Mouse (Mus musculus) hindbrain, embryonic 15.5 days (tissue): ENCODE data around the gene 4930404N11Rik. TPM values are rescaled to one million over a fixed set of nuclear protein-coding genes. Genes with fewer than 3 reads are reported as not detected.

Source experiments
- ATAC-seq: fragments of 200-750 bp; cut with Nextera tagmentation; 2 replicates; pipeline ENCODE4 v1.8.0; 2017; ENCODE audit warnings: low read depth, moderate number of reproducible peaks, moderate TSS enrichment; ENCODE audit not compliant: low FRiP score
- H3K27ac ChIP-seq: fragments of 300-500 bp; sonication (generic); replicated peaks from 2 replicates; pipeline ENCODE4 v1.5.1; 2015; ENCODE audit warnings: mild to moderate bottlenecking, inconsistent platforms
- H3K27me3 ChIP-seq: fragments of 300-500 bp; sonication (generic); 2 replicates; pipeline ENCODE4 v1.6.1; 2015; ENCODE audit warnings: control low read depth, inconsistent platforms
- H3K36me3 ChIP-seq: fragments of 300-500 bp; sonication (generic); 2 replicates; pipeline ENCODE4 v1.6.1; 2015; ENCODE audit warnings: control low read depth, inconsistent platforms
- H3K4me1 ChIP-seq: fragments of 300-500 bp; sonication (generic); replicated peaks from 2 replicates; pipeline ENCODE4 v1.6.1; 2015; ENCODE audit warnings: control low read depth, inconsistent platforms
- H3K4me2 ChIP-seq: fragments of 300-500 bp; sonication (generic); 2 replicates; pipeline ENCODE4 v1.6.1; 2015; ENCODE audit warnings: moderate library complexity, mild to moderate bottlenecking, inconsistent platforms
- H3K4me3 ChIP-seq: fragments of 300-500 bp; sonication (generic); 2 replicates; pipeline ENCODE4 v1.5.1; 2015; ENCODE audit warnings: mild to moderate bottlenecking, inconsistent platforms
- H3K9ac ChIP-seq: fragments of 300-500 bp; sonication (generic); 2 replicates; pipeline ENCODE4 v1.6.1; 2015; ENCODE audit warnings: inconsistent platforms
- H3K9me3 ChIP-seq: fragments of 300-500 bp; sonication (generic); 2 replicates; pipeline ENCODE4 v1.6.1; 2016; ENCODE audit warnings: control low read depth, inconsistent platforms
- WGBS: fragments of 180-500 bp; shearing (Covaris S2); methylation state at CpG from one replicate; pipeline ENCODE4 v1.1.7; 2015; 5-methylcytosine and 5-hydroxymethylcytosine counted together
- polyA plus RNA-seq: library from polyadenylated mRNA; unstranded; fragments of >200 nt; fragmentation: Nextera tagmentation; extraction: Ambion mirVana; gene quantifications from 2 replicates; pipeline ENCODE4 v1.2.1, GENCODE M21; 2015

Gene 4930404N11Rik
- 1.1 TPM in 2 replicates for polyA plus RNA-seq

- H3K27me3 ChIP-seq = peaks cover 18% of the 10 kb centered on the region
- 16% methylated on average over 12 of the region's 12 CpGs for WGBS
- H3K36me3 ChIP-seq = peaks cover 44% of the 10 kb centered on the region
- no peaks in the 10 kb centered on the region for H3K9me3 ChIP-seq
- H3K4me3 ChIP-seq = peak within 1 kb of the TSS; percentile 21; the same call in 1 of the 2 replicates
- H3K4me2 ChIP-seq = peak within 1 kb of the TSS; percentile 50
- ATAC-seq = no peak
- H3K9ac ChIP-seq = no peak within 1 kb of the TSS
- no peak within 1 kb of the TSS for H3K27ac ChIP-seq
- peaks cover 25% of the 10 kb centered on the region for H3K4me1 ChIP-seq
Measured at GRCm38 (mm10) chr10:81365672-81366476, at the start of gene 4930404N11Rik. TSS of gene 4930404N11Rik (minus strand) at chr10:81365816.

- ATAC-seq = no peak
- Histone ChIP-seq H3K4me3 (no peak overlapping the region), H3K9me3 (no peaks in the 10 kb centered on the region), H3K27me3 (no peaks in the 10 kb centered on the region), H3K4me2 (no peak overlapping the region), H3K36me3 (no peaks in the 10 kb centered on the region), H3K27ac (no peak overlapping the region), H3K9ac (no peak overlapping the region), H3K4me1 (peaks cover 84% of the 10 kb centered on the region)
- WGBS = 80% methylated on average over 5 of the region's 5 CpGs
Measured at GRCm38 (mm10) chr10:81415146-81415545, 49.5 kb upstream of the 4930404N11Rik start.

GRCm38 (mm10) chr10:81414682-81415081 is 49.1 kb upstream of the 4930404N11Rik start:
- no peaks in the 10 kb centered on the region for H3K36me3 ChIP-seq
- no peak overlapping the region for H3K9ac ChIP-seq
- H3K4me3 ChIP-seq = no peak overlapping the region
- H3K27me3 ChIP-seq = no peaks in the 10 kb centered on the region
- H3K9me3 ChIP-seq = no peaks in the 10 kb centered on the region
- H3K4me1 ChIP-seq = peaks cover 88% of the 10 kb centered on the region
- no peak overlapping the region for H3K4me2 ChIP-seq
- H3K27ac ChIP-seq = no peak overlapping the region
- no peak for ATAC-seq

GRCm38 (mm10) chr10:81413310-81414261 is 48.0 kb upstream of the 4930404N11Rik start:
- Histone ChIP-seq H3K36me3 (no peaks in the 10 kb centered on the region), H3K27ac (peak overlapping the region; percentile 23), H3K9me3 (no peaks in the 10 kb centered on the region), H3K9ac (no peak overlapping the region), H3K27me3 (no peaks in the 10 kb centered on the region), H3K4me1 (peaks cover 89% of the 10 kb centered on the region), H3K4me3 (no peak overlapping the region), H3K4me2 (peak overlapping the region; percentile 31)
- no peak for ATAC-seq
- WGBS = 26% methylated on average over 26 of the region's 26 CpGs

GRCm38 (mm10) chr10:81412586-81413309 is 47.1 kb upstream of the 4930404N11Rik start:
- Histone ChIP-seq H3K27ac (peak overlapping the region; percentile 75), H3K27me3 (peaks cover 5% of the 10 kb centered on the region; the same call in 1 of the 2 replicates), H3K9ac (no peak overlapping the region), H3K4me3 (no peak overlapping the region), H3K36me3 (no peaks in the 10 kb centered on the region), H3K4me2 (no peak overlapping the region), H3K4me1 (peaks cover 89% of the 10 kb centered on the region), H3K9me3 (no peaks in the 10 kb centered on the region)
- ATAC-seq = no peak
- WGBS = 77% methylated on average over 16 of the region's 16 CpGs

- H3K27ac ChIP-seq = peak overlapping the region; percentile 75
- H3K9me3 ChIP-seq = no peaks in the 10 kb centered on the region
- peaks cover 89% of the 10 kb centered on the region for H3K4me1 ChIP-seq
- no peak overlapping the region for H3K4me3 ChIP-seq
- no peak overlapping the region for H3K9ac ChIP-seq
- 42% methylated on average over 18 of the region's 18 CpGs for WGBS
- H3K4me2 ChIP-seq = peak overlapping the region; percentile 5; the same call in 1 of the 2 replicates
- H3K27me3 ChIP-seq = peaks cover 7% of the 10 kb centered on the region; the same call in 1 of the 2 replicates
- peaks cover 6% of the 10 kb centered on the region for H3K36me3 ChIP-seq
- 0 out of 2 replicates have a peak, but pooled peaks have one; percentile 7 for ATAC-seq
Measured at GRCm38 (mm10) chr10:81411471-81412400, 46.1 kb upstream of the 4930404N11Rik start.

- peaks cover 9% of the 10 kb centered on the region; the same call in 1 of the 2 replicates for H3K27me3 ChIP-seq
- no peak overlapping the region for H3K4me2 ChIP-seq
- H3K9ac ChIP-seq = no peak overlapping the region
- peaks cover 12% of the 10 kb centered on the region for H3K36me3 ChIP-seq
- H3K9me3 ChIP-seq = no peaks in the 10 kb centered on the region
- ATAC-seq = no peak
- no peak overlapping the region for H3K4me3 ChIP-seq
- H3K4me1 ChIP-seq = peaks cover 86% of the 10 kb centered on the region
- peak overlapping the region; percentile 75 for H3K27ac ChIP-seq
- WGBS = 68% methylated on average over 9 of the region's 9 CpGs
Measured at GRCm38 (mm10) chr10:81410981-81411380, 45.4 kb upstream of the 4930404N11Rik start.

GRCm38 (mm10) chr10:81410350-81410749 is 44.7 kb upstream of the 4930404N11Rik start:
- Histone ChIP-seq H3K4me1 (peaks cover 80% of the 10 kb centered on the region), H3K4me3 (no peak overlapping the region), H3K4me2 (no peak overlapping the region), H3K9ac (no peak overlapping the region), H3K27me3 (peaks cover 9% of the 10 kb centered on the region; the same call in 1 of the 2 replicates), H3K36me3 (peaks cover 18% of the 10 kb centered on the region), H3K9me3 (no peaks in the 10 kb centered on the region), H3K27ac (peak overlapping the region; percentile 75; the same call in 1 of the 2 replicates)
- ATAC-seq = no peak
- 70% methylated on average over 4 of the region's 4 CpGs for WGBS

- Histone ChIP-seq H3K27me3 (peaks cover 9% of the 10 kb centered on the region; the same call in 1 of the 2 replicates), H3K4me2 (no peak overlapping the region), H3K4me1 (peaks cover 74% of the 10 kb centered on the region), H3K9ac (no peak overlapping the region), H3K9me3 (no peaks in the 10 kb centered on the region), H3K36me3 (peaks cover 25% of the 10 kb centered on the region), H3K4me3 (no peak overlapping the region), H3K27ac (0 out of 2 replicates have a peak overlapping the region, but pooled peaks have one; percentile 22)
- 19% methylated on average over 8 of the region's 8 CpGs for WGBS
- ATAC-seq = no peak
Measured at GRCm38 (mm10) chr10:81409330-81409729, 43.7 kb upstream of the 4930404N11Rik start.

- no peak for ATAC-seq
- Histone ChIP-seq H3K27ac (no peak overlapping the region), H3K27me3 (peaks cover 9% of the 10 kb centered on the region; the same call in 1 of the 2 replicates), H3K9me3 (no peaks in the 10 kb centered on the region), H3K4me2 (no peak overlapping the region), H3K4me3 (no peak overlapping the region), H3K4me1 (peaks cover 70% of the 10 kb centered on the region), H3K36me3 (peaks cover 29% of the 10 kb centered on the region), H3K9ac (no peak overlapping the region)
- WGBS = 19% methylated on average over 9 of the region's 9 CpGs
Measured at GRCm38 (mm10) chr10:81408871-81409291, 43.3 kb upstream of the 4930404N11Rik start.
